Mouse (Mus musculus): ENCODE results near the gene Ptx4. TPM values are rescaled to one million over a fixed set of nuclear protein-coding genes. Genes with fewer than 3 reads are reported as not detected.

Ptx4 gene
- polyA plus RNA-seq, 1 experiment: 0.23 TPM

DNA sequence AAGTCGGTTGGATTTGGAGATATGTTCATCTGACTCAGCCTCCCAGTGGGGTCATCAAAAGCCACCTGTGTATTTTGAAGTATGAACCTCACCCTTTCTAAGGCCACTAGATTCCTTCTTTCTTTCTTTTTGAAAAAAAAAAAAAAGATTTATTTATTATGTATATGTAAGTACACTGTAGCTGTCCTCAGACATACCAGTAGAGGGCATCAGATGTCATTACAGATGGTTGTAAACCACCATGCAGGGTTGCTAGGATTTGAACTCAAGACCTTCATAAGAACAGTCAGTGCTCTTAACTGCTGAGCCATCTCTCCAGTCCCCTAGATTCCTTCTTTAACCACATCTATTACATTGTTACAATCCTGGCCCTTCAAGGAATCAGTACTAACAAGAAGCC, 9.5 kb downstream of the Ptx4 start:
- no peak for TF ChIP-seq POLR2A (IDR thresholded peaks at IDR 0.05; ENCODE audit: control insufficient read depth, low read depth, low read length)
- Histone ChIP-seq H3K27ac (ENCODE audit: control insufficient read depth, insufficient read depth, low read depth, low read length) (no peak overlapping the region), H3K27me3 (ENCODE audit: control insufficient read depth, insufficient read depth, low read length) (no peaks in the 10 kb centered on the region), H3K4me1 (ENCODE audit: control insufficient read depth, insufficient read depth, low read length) (peaks cover 3% of the 10 kb centered on the region), H3K4me3 (ENCODE audit: control insufficient read depth, low read depth, low read length) (no peak overlapping the region), H3K36me3 (ENCODE audit: control insufficient read depth, insufficient read depth, low read length) (no peaks in the 10 kb centered on the region)

DNA sequence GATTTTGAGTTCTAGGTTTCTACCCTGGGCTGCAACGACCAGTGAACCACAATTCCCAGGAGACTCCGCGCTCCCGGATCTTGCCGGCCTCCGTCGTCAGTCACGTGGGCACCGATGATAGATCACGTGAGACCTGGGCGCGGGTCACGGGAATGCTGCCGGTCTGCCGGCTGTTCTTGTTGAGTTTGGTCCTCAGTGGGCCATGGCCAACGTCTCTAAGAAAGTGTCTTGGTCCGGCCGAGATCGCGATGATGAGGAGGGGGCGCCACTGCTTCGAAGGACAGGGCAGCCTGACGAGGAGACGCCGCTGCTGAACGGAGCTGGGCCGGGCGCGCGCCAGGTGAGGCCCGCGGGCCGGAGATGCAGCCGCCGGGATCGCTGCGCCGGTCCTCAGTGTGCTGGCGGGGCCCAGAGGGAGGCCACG, 12.7 kb downstream of the Ptx4 start, which contains the start of gene Clcn7:
Gene Clcn7 (plus strand): TSS at position 117 of the 424 bp plus-strand sequence.
- peak within 1 kb of the TSS; percentile 99 for H3K4me3 ChIP-seq (ENCODE audit: control insufficient read depth, low read depth, low read length)
- peak within 1 kb of the TSS; percentile 89 for H3K27ac ChIP-seq (ENCODE audit: control insufficient read depth, insufficient read depth, low read depth, low read length)
- peaks cover 3% of the 10 kb centered on the region for H3K4me1 ChIP-seq (ENCODE audit: control insufficient read depth, insufficient read depth, low read length)
- TF ChIP-seq CTCF (IDR thresholded peaks at IDR 0.05; ENCODE audit: control insufficient read depth, insufficient read depth, insufficient replicate concordance, low read depth, low read length) (no peak), POLR2A (IDR thresholded peaks at IDR 0.05; ENCODE audit: control insufficient read depth, low read depth, low read length) (peak; percentile 66)
- H3K36me3 ChIP-seq (ENCODE audit: control insufficient read depth, insufficient read depth, low read length): no peaks in the 10 kb centered on the region
- no peaks in the 10 kb centered on the region for H3K27me3 ChIP-seq (ENCODE audit: control insufficient read depth, insufficient read depth, low read length)

DNA sequence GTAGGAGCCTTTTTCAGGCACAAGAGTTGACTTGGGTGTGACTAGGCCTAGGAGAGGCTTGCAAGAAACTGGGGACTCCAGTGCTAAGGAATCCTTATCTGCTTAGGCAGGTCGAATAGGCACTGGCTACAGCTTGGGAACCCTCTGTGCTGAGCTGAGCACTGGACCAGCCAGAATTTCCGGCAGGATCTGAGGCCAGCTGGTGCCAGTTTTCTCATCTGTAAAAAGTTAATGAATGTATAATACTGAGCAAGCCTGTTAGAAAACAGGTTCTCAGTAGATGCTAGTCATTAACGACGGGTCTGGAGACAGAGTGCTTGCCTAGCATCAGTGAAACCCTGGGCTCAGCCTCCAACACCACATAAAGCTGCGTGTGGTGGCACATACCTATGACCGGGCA, 15.1 kb downstream of the Ptx4 start:
- Histone ChIP-seq H3K4me1 (ENCODE audit: control insufficient read depth, insufficient read depth, low read length) (peaks cover 3% of the 10 kb centered on the region), H3K27ac (ENCODE audit: control insufficient read depth, insufficient read depth, low read depth, low read length) (no peak overlapping the region), H3K27me3 (ENCODE audit: control insufficient read depth, insufficient read depth, low read length) (no peaks in the 10 kb centered on the region), H3K4me3 (ENCODE audit: control insufficient read depth, low read depth, low read length) (no peak overlapping the region), H3K36me3 (ENCODE audit: control insufficient read depth, insufficient read depth, low read length) (no peaks in the 10 kb centered on the region)
- TF ChIP-seq CTCF (IDR thresholded peaks at IDR 0.05; ENCODE audit: control insufficient read depth, insufficient read depth, insufficient replicate concordance, low read depth, low read length) (no peak), POLR2A (IDR thresholded peaks at IDR 0.05; ENCODE audit: control insufficient read depth, low read depth, low read length) (no peak)

DNA sequence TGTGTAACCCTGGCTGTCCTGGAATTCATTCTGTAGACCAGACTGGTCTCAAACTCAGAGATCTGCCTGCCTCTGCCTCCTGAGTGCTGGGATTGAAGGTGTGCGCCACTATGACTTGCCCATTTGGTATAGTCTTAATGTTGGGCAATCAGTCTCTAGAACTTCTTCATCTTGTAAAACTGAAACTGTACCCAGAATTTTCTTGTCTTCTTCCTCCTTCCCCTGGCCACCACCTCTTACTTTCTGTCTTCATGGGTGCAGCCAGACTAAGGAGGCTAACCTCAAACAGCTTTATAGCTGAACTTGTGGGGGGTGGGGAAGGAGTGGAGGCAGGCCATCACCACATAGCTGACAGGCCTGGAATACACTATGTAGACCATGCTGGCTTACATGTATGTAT, 18.2 kb downstream of the Ptx4 start:
- Histone ChIP-seq H3K36me3 (ENCODE audit: control insufficient read depth, insufficient read depth, low read length) (no peaks in the 10 kb centered on the region), H3K27me3 (ENCODE audit: control insufficient read depth, insufficient read depth, low read length) (no peaks in the 10 kb centered on the region), H3K27ac (ENCODE audit: control insufficient read depth, insufficient read depth, low read depth, low read length) (no peak overlapping the region), H3K4me3 (ENCODE audit: control insufficient read depth, low read depth, low read length) (no peak overlapping the region), H3K4me1 (ENCODE audit: control insufficient read depth, insufficient read depth, low read length) (no peaks in the 10 kb centered on the region)
- TF ChIP-seq CTCF (IDR thresholded peaks at IDR 0.05; ENCODE audit: control insufficient read depth, insufficient read depth, insufficient replicate concordance, low read depth, low read length) (no peak), POLR2A (IDR thresholded peaks at IDR 0.05; ENCODE audit: control insufficient read depth, low read depth, low read length) (no peak)

DNA sequence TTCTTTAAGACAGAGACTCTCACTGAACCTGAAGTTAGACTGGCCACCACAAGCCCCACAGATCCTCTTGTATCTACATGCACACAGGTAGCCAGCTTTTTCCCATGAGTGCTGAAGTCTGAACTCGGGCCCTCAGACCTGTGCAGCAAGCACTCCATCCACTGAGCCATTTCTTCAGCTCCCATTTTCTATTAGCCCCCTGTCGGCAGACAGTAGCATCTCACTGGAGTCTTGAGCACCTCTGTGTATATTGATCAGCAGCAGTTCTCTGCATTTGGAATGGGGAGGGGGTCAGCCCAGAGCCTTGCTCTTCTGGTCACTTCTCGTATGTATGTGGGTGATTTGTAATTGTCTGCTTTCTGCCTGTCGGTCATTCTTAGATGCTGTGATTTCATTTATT, 19.4 kb downstream of the Ptx4 start:
- Histone ChIP-seq H3K27ac (ENCODE audit: control insufficient read depth, insufficient read depth, low read depth, low read length) (no peak overlapping the region), H3K4me3 (ENCODE audit: control insufficient read depth, low read depth, low read length) (no peak overlapping the region), H3K36me3 (ENCODE audit: control insufficient read depth, insufficient read depth, low read length) (no peaks in the 10 kb centered on the region), H3K27me3 (ENCODE audit: control insufficient read depth, insufficient read depth, low read length) (no peaks in the 10 kb centered on the region), H3K4me1 (ENCODE audit: control insufficient read depth, insufficient read depth, low read length) (no peaks in the 10 kb centered on the region)
- TF ChIP-seq POLR2A (IDR thresholded peaks at IDR 0.05; ENCODE audit: control insufficient read depth, low read depth, low read length): no peak
- no peak for TF ChIP-seq CTCF (IDR thresholded peaks at IDR 0.05; ENCODE audit: control insufficient read depth, insufficient read depth, insufficient replicate concordance, low read depth, low read length)

DNA sequence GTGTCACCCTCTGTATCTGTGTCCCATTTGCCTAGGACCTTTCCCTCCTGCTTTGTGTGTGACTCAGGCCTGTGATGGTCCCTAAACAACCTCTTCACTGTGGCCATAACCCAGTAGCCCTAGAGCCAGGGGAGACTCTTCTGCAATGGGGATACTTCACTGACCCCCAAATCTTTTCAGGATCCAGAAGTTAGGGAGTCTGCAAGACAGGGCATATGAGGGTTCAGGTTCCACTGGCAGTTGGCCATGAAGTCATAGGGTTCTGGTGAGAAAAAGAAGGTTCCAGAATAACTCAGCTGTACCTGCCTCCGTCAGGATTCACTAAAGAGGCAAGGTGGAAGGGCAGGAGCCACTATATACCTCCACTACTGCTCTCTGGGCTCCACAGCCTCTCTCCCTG, 41.6 kb downstream of the Ptx4 start, which contains the start of gene Ccdc154:
Gene Ccdc154 (plus strand): TSS at position 301 of the 400 bp plus-strand sequence.
- H3K36me3 ChIP-seq (ENCODE audit: control insufficient read depth, insufficient read depth, low read length): peaks cover 3% of the 10 kb centered on the region
- TF ChIP-seq CTCF (IDR thresholded peaks at IDR 0.05; ENCODE audit: control insufficient read depth, insufficient read depth, insufficient replicate concordance, low read depth, low read length): no peak
- TF ChIP-seq POLR2A (IDR thresholded peaks at IDR 0.05; ENCODE audit: control insufficient read depth, low read depth, low read length): no peak
- no peaks in the 10 kb centered on the region for H3K27me3 ChIP-seq (ENCODE audit: control insufficient read depth, insufficient read depth, low read length)
- peak within 1 kb of the TSS; percentile 88 for H3K4me3 ChIP-seq (ENCODE audit: control insufficient read depth, low read depth, low read length)
- H3K4me1 ChIP-seq (ENCODE audit: control insufficient read depth, insufficient read depth, low read length): peaks cover 17% of the 10 kb centered on the region
- H3K27ac ChIP-seq (ENCODE audit: control insufficient read depth, insufficient read depth, low read depth, low read length): peak within 1 kb of the TSS; percentile 86

DNA sequence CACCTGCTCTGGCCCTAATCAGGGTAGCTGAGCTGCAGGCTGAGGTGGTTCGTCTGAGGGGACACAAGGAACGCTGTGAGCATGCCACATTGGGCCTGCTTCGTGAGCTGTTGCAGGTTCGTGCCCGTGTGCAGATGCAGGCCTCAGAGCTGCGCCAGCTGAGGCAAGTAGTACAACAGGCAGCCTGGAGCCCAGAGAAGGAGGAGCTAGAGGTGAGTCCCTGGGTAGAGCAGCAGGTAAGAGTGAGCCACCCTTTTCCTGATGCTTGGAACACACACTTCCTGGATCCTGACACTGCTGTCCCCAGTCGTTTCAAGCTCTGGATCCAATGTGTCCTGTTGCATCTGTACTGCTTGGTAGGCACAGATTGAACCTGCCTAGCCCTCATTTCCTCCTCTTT, 42.8 kb downstream of the Ptx4 start:
- Histone ChIP-seq H3K4me1 (ENCODE audit: control insufficient read depth, insufficient read depth, low read length) (peaks cover 17% of the 10 kb centered on the region), H3K4me3 (ENCODE audit: control insufficient read depth, low read depth, low read length) (peak overlapping the region; percentile 88)
- TF ChIP-seq CTCF (IDR thresholded peaks at IDR 0.05; ENCODE audit: control insufficient read depth, insufficient read depth, insufficient replicate concordance, low read depth, low read length) (no peak), POLR2A (IDR thresholded peaks at IDR 0.05; ENCODE audit: control insufficient read depth, low read depth, low read length) (no peak)

DNA sequence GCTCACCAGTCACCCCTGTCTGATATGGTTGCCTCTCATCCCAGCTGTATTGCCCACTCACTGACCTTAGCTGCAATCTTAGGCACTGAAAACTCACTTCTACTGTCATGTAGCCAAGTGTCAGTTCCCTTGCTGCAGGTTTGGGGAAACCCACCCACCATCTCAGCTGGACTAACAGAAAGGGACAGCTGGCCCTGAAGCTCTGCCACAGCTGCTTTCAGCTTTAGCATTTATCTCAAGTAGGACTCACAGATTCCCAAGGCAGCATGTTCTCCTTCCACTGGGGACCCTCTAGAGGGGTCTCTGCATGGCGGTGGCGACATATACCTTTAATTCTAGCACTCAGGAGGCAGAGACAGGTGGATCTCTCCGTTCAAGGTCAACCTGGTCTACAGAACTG, 44.2 kb downstream of the Ptx4 start:
- Histone ChIP-seq H3K4me3 (ENCODE audit: control insufficient read depth, low read depth, low read length) (no peak overlapping the region), H3K27me3 (ENCODE audit: control insufficient read depth, insufficient read depth, low read length) (no peaks in the 10 kb centered on the region), H3K27ac (ENCODE audit: control insufficient read depth, insufficient read depth, low read depth, low read length) (no peak overlapping the region), H3K4me1 (ENCODE audit: control insufficient read depth, insufficient read depth, low read length) (peaks cover 17% of the 10 kb centered on the region), H3K36me3 (ENCODE audit: control insufficient read depth, insufficient read depth, low read length) (no peaks in the 10 kb centered on the region; the same call in none of the 2 replicates)
- TF ChIP-seq CTCF (IDR thresholded peaks at IDR 0.05; ENCODE audit: control insufficient read depth, insufficient read depth, insufficient replicate concordance, low read depth, low read length): no peak
- no peak for TF ChIP-seq POLR2A (IDR thresholded peaks at IDR 0.05; ENCODE audit: control insufficient read depth, low read depth, low read length)

More for the DNA sequence above, 42.8 kb downstream of the Ptx4 start:
- Histone ChIP-seq H3K27ac (ENCODE audit: control insufficient read depth, insufficient read depth, low read depth, low read length) (no peak overlapping the region), H3K27me3 (ENCODE audit: control insufficient read depth, insufficient read depth, low read length) (no peaks in the 10 kb centered on the region), H3K36me3 (ENCODE audit: control insufficient read depth, insufficient read depth, low read length) (peaks cover 1% of the 10 kb centered on the region)
